Comparison of ENCODE assay signal across 12 mouse cellular contexts in genomic region chr1:82199918-82200317, GRCm38 (mm10). TPM values are rescaled to one million over a fixed set of nuclear protein-coding genes. Genes with fewer than 3 reads are reported as not detected.
A peak's percentile ranks its signal among the peaks of the same experiment; 100 is the strongest.
DNase-seq lines count a peak whose midpoint lies in the region; ATAC-seq and TF ChIP-seq lines count a peak whose summit lies in the region.
"Had no signal": no experiment of that assay in that cellular context is flagged by ENCODE, and none has a peak within 500 bp of the region (broad histone marks: within the 10 kb centered on the region; RNA-seq: fewer than 3 reads in every experiment).

No protein-coding gene starts in this region.

- H3K27me3 ChIP-seq in intestine, embryonic 16.5 days (replicated peaks; ENCODE audit: control insufficient read depth, insufficient read depth, low read length), result no peaks in the 10 kb centered on the region

- H3K27ac ChIP-seq in intestine, embryonic 16.5 days (ENCODE audit: low read length), result peak overlapping the region; percentile 23; the same call in 1 of the 2 replicates
- H3K27ac ChIP-seq: limb, embryonic 12.5 days had no signal

- no peak overlapping the region for H3K9ac ChIP-seq in intestine, embryonic 16.5 days (ENCODE audit: low read depth, low read length)
- H3K9ac ChIP-seq: limb, embryonic 12.5 days had no signal

- H3K9me3 ChIP-seq in intestine, embryonic 16.5 days (ENCODE audit: control insufficient read depth, low read length), result no peaks in the 10 kb centered on the region
- H3K9me3 ChIP-seq: limb, embryonic 12.5 days had no signal

- intact Hi-C loops in left cerebral cortex, postnatal 25 days (cut with DNase I), result no loop called here

- H3K4me3 ChIP-seq in intestine, embryonic 16.5 days (ENCODE audit: low read length), result no peak overlapping the region
- H3K4me3 ChIP-seq: limb, embryonic 12.5 days had no signal

- DNase-seq in frontal cortex, postnatal 25 days (ENCODE audit: low spot score in 2 of 2), result no peak
- peak; percentile 13 to 18 for DNase-seq in left cerebral cortex, postnatal 25 days (ENCODE audit: low spot score in 2 of 2)
- no peak for DNase-seq in left cerebral cortex, adult 18-20 months (ENCODE audit: low spot score in 2 of 2)
- DNase-seq in brain, embryonic 14.5 days (ENCODE audit: low read depth), result peak; percentile 57
- no peak for DNase-seq in right cerebral cortex, postnatal 36 days (ENCODE audit: low spot score in 2 of 2)
- DNase-seq: cerebellum, adult 2 months; thymus, adult 18-20 months had no signal

- no peak for TF ChIP-seq CTCF in brain, embryonic 14.5 days (IDR thresholded peaks at IDR 0.05; ENCODE audit: borderline replicate concordance, extremely low read depth, insufficient read depth, insufficient read length)

- peak; percentile 59 for ATAC-seq in frontal cortex, adult (ENCODE audit: low TSS enrichment)
- peak; percentile 46; the same call in 1 of the 2 replicates for ATAC-seq in intestine, embryonic 16.5 days
- no peak for ATAC-seq in erythroblast, adult 5-6 weeks (replicated peaks; ENCODE audit: low FRiP score, poor library complexity, severe bottlenecking)
- ATAC-seq: inflammation-experienced regulatory T-cells, adult 6 months had no signal

- H3K36me3 ChIP-seq in intestine, embryonic 16.5 days (ENCODE audit: control insufficient read depth, insufficient read depth, low read length), result no peaks in the 10 kb centered on the region
- H3K36me3 ChIP-seq: limb, embryonic 12.5 days had no signal

- H3K4me2 ChIP-seq in intestine, embryonic 16.5 days (ENCODE audit: low read depth, low read length), result no peak overlapping the region
- H3K4me2 ChIP-seq: limb, embryonic 12.5 days had no signal

- H3K4me1 ChIP-seq in intestine, embryonic 16.5 days (ENCODE audit: control insufficient read depth, insufficient read depth, low read length), result 0 out of 2 replicates have a peak, but pooled peaks cover 3% of the 10 kb centered on the region

- 19% methylated on average over 1 of the region's 1 CpGs for WGBS in intestine, embryonic 16.5 days

- no peak for TF ChIP-seq POLR2A in brain, embryonic 14.5 days (IDR thresholded peaks at IDR 0.05; ENCODE audit: borderline replicate concordance, extremely low read depth, insufficient read depth, insufficient read length, poor library complexity, severe bottlenecking)

RNA-seq across cellular contexts. Expression of gene Gm9747, which starts 33.0 kb away (rescaled TPM):
- total RNA-seq in left cerebral cortex, postnatal 25 days (2021), result not detected
- total RNA-seq in left cerebral cortex, adult 18-20 months (2021), result not detected
- 0.05 and 0.15 TPM in 2 replicates for polyA plus RNA-seq in brain, embryonic 14.5 days (2012; rRNA removed)
- 7.2 and 7.8 TPM in 2 replicates for polyA plus RNA-seq in intestine, embryonic 16.5 days (2015; fragmentation: Nextera tagmentation; extraction: Ambion mirVana)
- not detected in 2 replicates for total RNA-seq in erythroblast, adult 5-6 weeks (2015; ENCODE audit: low replicate concordance)
- not detected in 2 replicates for total RNA-seq in erythroblast, adult 5-6 weeks (2017; ENCODE audit: low replicate concordance)
- polyA plus RNA-seq: cerebellum, adult 2 months; inflammation-experienced regulatory T-cells, adult 6 months had no signal

Comparison
In these comparisons a context has a peak if more than half of its experiments do, and no peak if none do; other contexts are left out.
1. DNase-seq: peak in left cerebral cortex, postnatal 25 days (2 of 2) and brain, embryonic 14.5 days (single experiment); none in frontal cortex, postnatal 25 days (0 of 2), left cerebral cortex, adult 18-20 months (0 of 2) and right cerebral cortex, postnatal 36 days (0 of 2).